Mouse (Mus musculus): Measurements from ENCODE around the gene Cntnap1. TPM values are rescaled to one million over a fixed set of nuclear protein-coding genes. Genes with fewer than 3 reads are reported as not detected.
A peak's percentile ranks its signal among the peaks of the same experiment; 100 is the strongest.

Gene Cntnap1
- polyA plus RNA-seq, 1 experiment = 0.15 TPM

- no peaks in the 10 kb centered on the region for H3K27me3 ChIP-seq (ENCODE audit: control insufficient read depth, insufficient read depth, low read length, poor library complexity, severe bottlenecking)
- no peaks in the 10 kb centered on the region for H3K36me3 ChIP-seq (ENCODE audit: control insufficient read depth, insufficient read depth, low read length, poor library complexity, severe bottlenecking)
- no peak overlapping the region for H3K4me3 ChIP-seq (ENCODE audit: low read depth, low read length)
- peaks cover 3% of the 10 kb centered on the region for H3K4me1 ChIP-seq (ENCODE audit: control insufficient read depth, insufficient read depth, low read length)
- no peaks in the 10 kb centered on the region for H3K9me3 ChIP-seq (replicated peaks; ENCODE audit: control insufficient read depth, insufficient read depth, low read length, poor library complexity, severe bottlenecking)
- TF ChIP-seq POLR2A (IDR thresholded peaks at IDR 0.05; ENCODE audit: insufficient read depth, low read length) (no peak), EP300 (IDR thresholded peaks at IDR 0.05; ENCODE audit: insufficient read depth, low read depth, low read length) (peak; percentile 93), CTCF (IDR thresholded peaks at IDR 0.05; ENCODE audit: low read depth, low read length) (no peak)
- no peak overlapping the region for H3K9ac ChIP-seq (ENCODE audit: low read depth, poor library complexity, severe bottlenecking)
- 0 out of 2 replicates have a peak overlapping the region, but pooled peaks have one; percentile 18 for H3K27ac ChIP-seq (ENCODE audit: insufficient read depth, low read length)
These were observed 60.9 kb downstream of the Cntnap1 start for GRCm38 (mm10) chr11:101230991-101231871.

GRCm38 (mm10) chr11:101232010-101232839 is 61.9 kb downstream of the Cntnap1 start:
- no peaks in the 10 kb centered on the region for H3K36me3 ChIP-seq (ENCODE audit: control insufficient read depth, insufficient read depth, low read length, poor library complexity, severe bottlenecking)
- H3K9me3 ChIP-seq (replicated peaks; ENCODE audit: control insufficient read depth, insufficient read depth, low read length, poor library complexity, severe bottlenecking) = no peaks in the 10 kb centered on the region
- H3K4me3 ChIP-seq (ENCODE audit: low read depth, low read length) = no peak overlapping the region
- TF ChIP-seq EP300 (IDR thresholded peaks at IDR 0.05; ENCODE audit: insufficient read depth, low read depth, low read length) (no peak), POLR2A (IDR thresholded peaks at IDR 0.05; ENCODE audit: insufficient read depth, low read length) (no peak), CTCF (IDR thresholded peaks at IDR 0.05; ENCODE audit: low read depth, low read length) (no peak)
- H3K9ac ChIP-seq (ENCODE audit: low read depth, poor library complexity, severe bottlenecking) = peak overlapping the region; percentile 34; the same call in 1 of the 2 replicates
- no peaks in the 10 kb centered on the region for H3K27me3 ChIP-seq (ENCODE audit: control insufficient read depth, insufficient read depth, low read length, poor library complexity, severe bottlenecking)
- peaks cover 3% of the 10 kb centered on the region for H3K4me1 ChIP-seq (ENCODE audit: control insufficient read depth, insufficient read depth, low read length)
- no peak overlapping the region for H3K27ac ChIP-seq (ENCODE audit: insufficient read depth, low read length)

GRCm38 (mm10) chr11:101233240-101233639 is 62.9 kb downstream of the Cntnap1 start:
- Histone ChIP-seq H3K9ac (ENCODE audit: low read depth, poor library complexity, severe bottlenecking) (no peak overlapping the region), H3K36me3 (ENCODE audit: control insufficient read depth, insufficient read depth, low read length, poor library complexity, severe bottlenecking) (no peaks in the 10 kb centered on the region), H3K4me3 (ENCODE audit: low read depth, low read length) (no peak overlapping the region), H3K27me3 (ENCODE audit: control insufficient read depth, insufficient read depth, low read length, poor library complexity, severe bottlenecking) (no peaks in the 10 kb centered on the region), H3K9me3 (replicated peaks; ENCODE audit: control insufficient read depth, insufficient read depth, low read length, poor library complexity, severe bottlenecking) (no peaks in the 10 kb centered on the region), H3K27ac (ENCODE audit: insufficient read depth, low read length) (no peak overlapping the region), H3K4me1 (ENCODE audit: control insufficient read depth, insufficient read depth, low read length) (peaks cover 3% of the 10 kb centered on the region)
- TF ChIP-seq EP300 (IDR thresholded peaks at IDR 0.05; ENCODE audit: insufficient read depth, low read depth, low read length) = no peak
- TF ChIP-seq CTCF (IDR thresholded peaks at IDR 0.05; ENCODE audit: low read depth, low read length) = no peak
- TF ChIP-seq POLR2A (IDR thresholded peaks at IDR 0.05; ENCODE audit: insufficient read depth, low read length) = no peak

GRCm38 (mm10) chr11:101234124-101234523 is 63.8 kb downstream of the Cntnap1 start:
- Histone ChIP-seq H3K27me3 (ENCODE audit: control insufficient read depth, insufficient read depth, low read length, poor library complexity, severe bottlenecking) (no peaks in the 10 kb centered on the region), H3K27ac (ENCODE audit: insufficient read depth, low read length) (peak overlapping the region; percentile 70), H3K4me1 (ENCODE audit: control insufficient read depth, insufficient read depth, low read length) (peaks cover 3% of the 10 kb centered on the region), H3K4me3 (ENCODE audit: low read depth, low read length) (peak overlapping the region; percentile 53), H3K9me3 (replicated peaks; ENCODE audit: control insufficient read depth, insufficient read depth, low read length, poor library complexity, severe bottlenecking) (no peaks in the 10 kb centered on the region), H3K36me3 (ENCODE audit: control insufficient read depth, insufficient read depth, low read length, poor library complexity, severe bottlenecking) (no peaks in the 10 kb centered on the region), H3K9ac (ENCODE audit: low read depth, poor library complexity, severe bottlenecking) (no peak overlapping the region)
- TF ChIP-seq POLR2A (IDR thresholded peaks at IDR 0.05; ENCODE audit: insufficient read depth, low read length) (no peak), EP300 (IDR thresholded peaks at IDR 0.05; ENCODE audit: insufficient read depth, low read depth, low read length) (no peak), CTCF (IDR thresholded peaks at IDR 0.05; ENCODE audit: low read depth, low read length) (no peak)

- Histone ChIP-seq H3K9ac (ENCODE audit: low read depth, poor library complexity, severe bottlenecking) (no peak overlapping the region), H3K4me1 (ENCODE audit: control insufficient read depth, insufficient read depth, low read length) (peaks cover 2% of the 10 kb centered on the region), H3K36me3 (ENCODE audit: control insufficient read depth, insufficient read depth, low read length, poor library complexity, severe bottlenecking) (no peaks in the 10 kb centered on the region), H3K27ac (ENCODE audit: insufficient read depth, low read length) (no peak overlapping the region), H3K27me3 (ENCODE audit: control insufficient read depth, insufficient read depth, low read length, poor library complexity, severe bottlenecking) (no peaks in the 10 kb centered on the region), H3K4me3 (ENCODE audit: low read depth, low read length) (no peak overlapping the region), H3K9me3 (replicated peaks; ENCODE audit: control insufficient read depth, insufficient read depth, low read length, poor library complexity, severe bottlenecking) (no peaks in the 10 kb centered on the region)
- TF ChIP-seq POLR2A (IDR thresholded peaks at IDR 0.05; ENCODE audit: insufficient read depth, low read length) = no peak
- TF ChIP-seq EP300 (IDR thresholded peaks at IDR 0.05; ENCODE audit: insufficient read depth, low read depth, low read length) = no peak
- TF ChIP-seq CTCF (IDR thresholded peaks at IDR 0.05; ENCODE audit: low read depth, low read length) = no peak
These were observed 65.1 kb downstream of the Cntnap1 start for GRCm38 (mm10) chr11:101235429-101235828.

Measured in ES-Bruce4 (cell line).